Mouse (Mus musculus): ENCODE data around the gene Ccdc121.

GRCm38 (mm10) chr1:181484696-181485095 is 26.6 kb downstream of the Ccdc121 start:
- TF ChIP-seq HCFC1 (IDR thresholded peaks at IDR 0.05; ENCODE audit: borderline replicate concordance, insufficient read depth, low read length) (no peak), ZNF384 (IDR thresholded peaks at IDR 0.05; ENCODE audit: low read depth, low read length) (no peak), ZC3H11A (IDR thresholded peaks at IDR 0.05; ENCODE audit: borderline replicate concordance, low read depth, low read length) (no peak)
